Mouse (Mus musculus): ENCODE measurements around the gene Lrrc23. TPM values are rescaled to one million over a fixed set of nuclear protein-coding genes. Genes with fewer than 3 reads are reported as not detected.
A peak's percentile ranks its signal among the peaks of the same experiment; 100 is the strongest.

Gene Lrrc23
- total RNA-seq, 4 experiments from 2014 or later: 0.52 to 3.6 (median 1.0) TPM

DNA sequence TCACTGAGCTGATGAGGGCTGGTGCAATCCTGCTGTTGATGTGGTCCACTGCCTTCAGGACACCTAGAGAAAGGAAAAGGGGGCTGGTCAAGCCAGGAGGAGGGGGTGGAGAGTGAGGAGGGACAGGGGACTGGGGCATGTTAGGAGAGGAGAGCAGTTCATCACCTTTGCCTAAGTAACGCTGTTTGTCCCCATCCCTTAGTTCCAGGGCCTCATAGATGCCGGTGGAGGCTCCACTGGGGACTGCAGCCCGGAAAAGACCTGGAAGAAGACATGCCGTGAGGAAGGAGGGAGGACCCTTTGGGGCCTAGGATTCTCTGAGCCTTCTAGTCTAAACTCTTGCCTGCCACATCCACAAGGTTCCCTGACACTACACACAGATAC is 12.0 kb downstream of the Lrrc23 start:
- DNase-seq: no peak

DNA sequence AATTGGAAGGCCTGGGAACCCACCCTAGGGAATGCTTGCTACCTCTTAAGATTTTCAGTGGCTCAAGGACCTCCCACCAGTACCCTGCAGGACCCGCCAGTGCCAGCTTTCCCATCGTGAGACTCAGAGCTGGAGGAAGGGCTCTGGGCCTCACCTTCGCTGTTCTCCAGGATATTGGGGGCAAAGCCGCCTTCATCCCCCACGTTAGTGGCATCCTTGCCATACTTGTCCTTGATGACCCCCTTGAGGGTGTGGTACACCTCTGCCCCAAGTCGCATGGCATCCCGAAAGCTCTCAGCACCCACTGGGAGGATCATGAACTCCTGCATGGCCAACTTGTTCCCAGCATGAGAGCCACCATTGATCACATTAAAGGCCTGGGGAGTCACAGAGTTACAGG is 13.6 kb downstream of the Lrrc23 start:
- no peak for DNase-seq

DNA sequence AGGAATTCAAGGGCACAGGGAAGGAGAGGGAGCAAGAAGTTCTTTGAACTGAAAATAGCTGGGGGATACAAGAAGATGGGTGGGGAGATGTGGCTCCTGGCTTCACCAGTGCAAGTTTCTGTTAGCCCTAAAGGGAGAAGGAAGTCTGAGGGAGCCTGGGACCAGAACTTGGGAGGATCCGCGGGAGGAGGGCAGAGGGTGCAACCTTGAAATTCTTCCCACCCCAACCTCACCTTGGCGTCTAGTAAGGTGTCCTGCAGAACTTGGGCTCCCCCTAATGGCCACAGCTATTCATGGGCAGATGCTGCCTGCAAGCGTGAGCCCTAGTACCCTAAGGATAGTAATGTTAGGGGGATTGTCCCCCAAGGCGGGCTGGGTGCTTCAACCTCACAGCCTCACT is 20.3 kb downstream of the Lrrc23 start:
- DNase-seq: peak; percentile 76

DNA sequence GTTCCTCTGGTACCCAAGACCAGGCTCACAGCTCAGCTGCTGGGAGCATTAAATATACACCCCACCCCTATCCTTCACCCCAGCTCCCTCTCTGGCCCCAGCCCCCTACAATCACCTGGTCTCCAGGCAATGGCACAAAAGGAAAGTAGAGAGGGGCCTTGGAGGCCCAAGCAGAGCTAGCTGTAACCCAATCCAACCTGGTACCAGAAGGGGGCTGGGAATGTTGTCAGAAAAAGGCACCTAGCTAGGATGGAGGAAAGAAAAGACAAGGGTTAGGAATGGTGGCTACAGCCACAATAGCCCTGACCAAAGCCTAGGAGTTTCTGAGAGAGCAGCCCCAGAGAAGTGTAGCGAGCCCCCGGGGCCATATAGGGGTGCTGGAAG is 20.7 kb downstream of the Lrrc23 start:
- no peak for DNase-seq

DNA sequence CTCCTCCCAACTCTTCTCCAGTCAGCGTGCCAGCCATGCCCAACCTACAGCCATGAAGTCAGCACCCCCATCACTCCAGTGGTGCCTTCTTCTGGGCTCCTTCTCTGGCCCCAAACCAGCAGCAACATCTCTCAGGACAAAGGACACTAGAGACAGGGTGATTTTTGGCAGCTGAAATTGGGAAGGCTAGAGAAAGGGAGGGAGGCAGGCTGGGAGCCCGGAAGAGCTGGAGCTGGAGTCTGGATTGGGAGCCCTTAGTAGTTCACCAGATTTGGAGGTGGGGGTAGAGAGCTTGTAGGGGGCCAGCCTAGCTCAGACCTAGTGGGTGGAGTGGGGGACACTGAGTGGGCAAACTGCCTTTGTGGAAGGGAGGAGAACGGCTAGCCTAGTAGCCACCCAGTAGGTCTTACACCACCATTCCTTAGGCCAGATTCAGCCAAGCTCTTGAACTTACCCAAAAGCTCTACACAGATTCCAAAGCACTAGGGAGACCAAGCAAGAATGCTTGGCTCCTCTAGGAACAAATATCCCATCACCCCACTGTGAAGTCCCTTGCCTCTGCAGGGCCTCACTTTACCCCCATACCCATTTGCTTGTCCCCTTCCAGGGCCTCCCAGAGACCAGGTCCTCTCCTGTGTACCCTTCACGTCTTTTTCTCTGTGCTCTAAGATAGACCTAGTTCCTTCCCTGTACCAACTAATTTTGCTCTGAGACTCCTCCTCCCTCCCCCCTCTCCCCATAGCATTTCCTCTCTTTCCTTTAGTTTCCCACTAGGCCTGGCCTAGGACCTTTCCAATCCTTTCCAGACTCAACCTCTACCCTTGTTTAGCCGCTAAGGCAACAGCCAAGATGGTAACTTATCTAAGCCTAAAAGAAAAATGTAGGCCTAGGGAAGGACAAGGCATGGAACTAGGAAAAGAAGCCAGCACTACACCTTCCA is 21.3 kb downstream of the Lrrc23 start:
- DNase-seq: peak; percentile 52

DNA sequence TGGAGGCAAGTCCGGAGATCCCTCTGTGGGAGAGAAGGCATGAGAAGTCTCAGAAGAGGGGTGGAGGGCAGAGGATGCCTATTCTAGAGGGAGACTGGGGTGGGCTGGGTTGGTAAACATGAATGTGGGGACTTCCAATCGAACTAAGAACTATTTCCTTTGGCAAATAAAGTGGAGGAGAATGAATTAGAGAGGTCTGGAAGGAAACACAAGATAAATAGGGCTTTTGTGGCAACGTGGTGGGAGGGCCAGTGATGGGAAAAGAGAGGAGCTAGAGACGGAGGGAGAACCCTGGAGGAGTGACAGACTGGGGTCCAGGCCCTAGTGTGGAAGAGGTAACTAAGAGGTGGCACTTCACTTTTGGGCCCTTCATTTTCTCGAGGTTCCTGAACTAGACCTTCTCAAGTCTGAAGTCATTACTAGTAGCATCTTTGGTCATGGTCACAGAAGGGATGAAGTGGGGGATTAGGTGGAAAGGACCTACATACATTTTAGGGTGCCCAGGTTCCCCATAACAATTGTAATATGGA is 22.1 kb downstream of the Lrrc23 start:
- no peak for DNase-seq

DNA sequence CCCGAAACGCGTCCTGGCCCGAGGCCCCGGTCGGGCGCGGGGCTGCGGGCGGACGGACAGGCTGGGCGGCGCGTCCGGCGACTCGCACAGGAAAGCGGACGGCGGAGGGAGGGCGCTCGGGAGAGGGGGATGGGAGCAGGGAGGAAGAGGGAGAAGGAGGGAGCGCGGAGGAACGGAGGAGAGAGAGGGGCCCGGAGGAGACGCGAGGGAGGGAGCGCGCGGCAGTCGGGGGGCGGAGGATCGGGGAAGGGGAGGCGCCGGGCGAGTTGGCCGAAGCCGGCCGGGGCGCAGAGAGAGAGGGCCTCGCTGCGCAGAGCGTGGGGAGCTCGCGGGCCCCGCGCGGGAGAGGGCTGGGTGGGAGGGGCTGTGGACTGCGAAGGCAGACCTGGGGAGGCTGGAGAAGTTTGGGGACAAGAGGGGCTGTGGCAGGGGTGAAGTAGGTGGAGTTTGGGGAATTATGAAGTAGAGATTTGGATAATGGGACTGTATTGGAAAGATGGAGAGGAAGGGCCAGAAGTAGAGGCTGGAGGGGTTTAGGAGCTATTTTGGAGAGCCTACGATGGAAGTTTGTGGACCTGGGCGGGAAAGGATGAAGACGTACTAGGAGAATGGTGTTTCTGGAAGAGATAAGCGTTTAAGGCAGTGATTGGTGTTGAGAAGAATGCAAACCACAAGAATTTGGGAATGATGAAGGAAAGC is 22.7 kb downstream of the Lrrc23 start:
- peak; percentile 81 for DNase-seq

DNA sequence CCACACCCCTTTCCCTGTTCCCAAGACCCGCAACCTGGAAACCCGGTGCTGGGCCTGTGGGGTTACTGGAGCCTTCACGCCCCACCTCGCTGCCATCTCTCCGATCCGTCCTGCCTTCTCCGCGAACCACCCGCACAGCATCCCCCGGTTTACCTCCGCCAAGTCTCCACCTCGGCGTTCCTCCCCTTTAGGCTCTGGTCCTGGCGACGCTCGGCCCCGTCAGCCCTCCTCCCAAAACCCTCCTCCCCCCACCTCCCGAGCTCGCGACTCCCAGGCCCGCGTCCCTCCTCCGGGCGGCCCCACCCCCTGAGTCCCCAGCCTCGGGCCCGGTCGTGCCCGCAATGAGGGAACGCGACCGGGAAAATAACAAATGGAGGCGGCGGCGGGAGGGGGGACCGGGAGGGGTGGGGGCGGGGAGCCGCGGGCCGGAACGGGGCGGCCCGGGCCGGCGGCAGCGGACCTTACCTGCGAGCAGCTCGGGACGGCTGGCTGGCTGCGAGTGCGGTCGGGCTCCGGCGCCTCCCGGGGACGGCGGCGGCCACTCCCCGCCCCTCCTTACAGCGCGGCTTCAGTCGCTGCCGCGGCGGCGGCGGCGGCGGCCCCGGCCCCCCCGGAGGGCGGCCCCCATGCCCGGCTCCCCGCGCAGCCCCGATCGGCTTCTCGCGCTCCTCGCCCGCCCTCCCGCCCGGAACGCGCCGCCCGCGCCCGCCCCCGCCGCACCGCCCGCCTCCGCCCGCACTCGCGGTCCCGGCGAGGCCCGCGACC is 23.5 kb downstream of the Lrrc23 start, which contains the start of the genes Gm45234 and Atn1:
Gene Gm45234 (minus strand): TSS at position 191 of the 765 bp plus-strand sequence.
Gene Atn1 (minus strand): TSS at position 694 of the 765 bp plus-strand sequence.
- DNase-seq: peak; percentile 59

DNA sequence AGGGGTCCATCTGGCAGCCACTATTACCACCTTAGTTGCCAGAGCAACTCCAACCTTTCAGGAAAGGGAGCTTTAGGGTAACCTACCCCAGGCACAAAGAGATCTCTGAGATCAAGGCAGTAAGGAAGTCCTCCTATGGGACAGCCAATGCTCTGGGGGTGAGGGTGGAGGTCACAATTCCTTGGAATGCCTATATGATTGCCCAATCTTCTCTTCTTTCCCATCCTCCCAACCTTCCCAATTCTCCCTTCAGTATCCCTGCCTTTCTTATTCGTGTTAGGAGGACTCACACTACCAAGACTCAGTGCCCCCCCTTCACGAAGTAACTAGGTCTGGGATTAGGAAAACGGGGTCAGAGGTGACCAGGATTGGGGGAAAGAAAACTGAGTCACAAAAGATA is 24.2 kb downstream of the Lrrc23 start:
- no peak for DNase-seq

DNA sequence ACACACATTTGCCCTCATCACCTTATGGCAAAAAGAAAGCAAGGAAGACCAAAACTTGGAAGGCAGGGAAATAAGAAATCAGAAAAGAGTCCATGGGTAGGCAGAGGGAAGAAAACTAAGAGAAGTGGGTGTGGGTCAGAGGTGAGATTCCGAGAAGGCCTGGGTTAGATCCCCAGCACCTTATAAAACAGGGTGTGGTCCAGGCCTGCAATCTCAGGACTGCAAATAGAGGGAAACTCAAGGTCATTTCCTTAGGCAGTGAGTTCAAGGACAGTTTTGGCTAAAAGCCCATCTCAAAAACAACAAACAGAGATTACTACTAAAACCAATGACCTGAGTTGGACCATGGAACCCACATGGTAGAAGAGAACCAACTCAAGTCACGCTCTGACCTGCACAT is 25.7 kb downstream of the Lrrc23 start:
- DNase-seq: no peak

DNA sequence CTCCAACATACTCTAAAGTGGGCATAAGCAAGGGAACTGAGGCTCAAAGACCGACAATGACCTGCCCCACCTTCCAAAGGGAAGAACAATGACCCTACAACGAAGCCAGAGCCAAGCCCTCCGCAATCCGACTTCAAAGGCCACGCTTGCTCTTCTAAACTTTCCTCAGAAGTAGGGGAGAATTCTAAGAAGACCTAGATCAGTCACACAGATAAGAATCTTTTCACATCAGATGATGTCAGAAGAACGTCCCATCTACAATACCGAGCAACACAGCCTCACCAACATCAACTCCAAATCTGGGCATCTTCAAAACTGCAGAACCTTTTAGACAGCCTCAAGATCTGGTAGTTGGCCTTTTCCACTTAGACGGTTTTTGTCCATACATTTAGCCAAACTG is 29.1 kb downstream of the Lrrc23 start:
- no peak for DNase-seq

DNA sequence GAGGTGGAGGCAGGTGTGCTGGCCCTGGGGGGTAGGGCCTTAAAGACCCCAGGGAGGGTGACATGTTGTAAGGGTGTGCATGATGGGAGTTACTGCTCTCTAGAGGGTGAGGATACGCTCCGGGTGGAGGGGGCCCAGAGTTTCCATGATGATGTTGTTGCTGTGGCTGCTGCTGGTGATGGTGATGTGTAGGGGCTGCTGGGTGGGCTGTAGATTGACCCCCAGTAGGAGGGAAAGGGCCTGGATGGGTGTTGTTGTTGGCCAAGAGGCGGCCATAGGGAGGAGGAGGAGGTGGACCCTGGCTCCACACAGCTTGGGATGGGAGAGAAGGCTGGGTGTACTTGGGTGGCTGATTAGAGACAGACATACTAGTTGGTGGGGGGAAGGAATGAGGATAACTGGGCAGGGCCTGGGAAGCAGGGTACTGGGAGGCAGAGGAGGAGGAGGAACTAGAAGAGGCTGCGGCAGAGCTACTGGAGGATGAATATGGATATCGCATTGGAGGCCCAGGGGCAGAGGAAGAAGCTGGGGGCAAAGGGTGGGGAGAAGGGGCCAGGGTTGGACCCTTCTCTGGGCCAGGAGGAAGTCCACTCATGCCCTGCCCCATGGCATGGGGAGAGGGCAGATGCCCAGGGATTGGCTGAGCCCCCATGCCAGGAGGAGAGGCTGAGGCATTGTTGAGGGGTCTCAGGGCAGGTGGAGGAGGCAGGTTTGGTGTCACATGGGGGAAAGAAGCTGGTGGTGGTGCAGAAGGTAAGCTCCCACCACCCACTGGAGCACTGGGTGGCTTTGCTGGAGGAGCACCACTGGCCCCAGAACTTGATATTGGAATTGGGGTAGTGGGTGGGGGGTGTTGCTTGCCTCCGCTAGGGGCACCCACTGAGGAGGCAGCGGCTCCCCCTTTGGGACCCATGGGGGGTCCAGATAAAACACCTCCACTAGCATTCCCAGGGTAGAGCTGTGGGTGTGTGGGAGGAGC is 32.6 kb downstream of the Lrrc23 start:
- DNase-seq: no peak

DNA sequence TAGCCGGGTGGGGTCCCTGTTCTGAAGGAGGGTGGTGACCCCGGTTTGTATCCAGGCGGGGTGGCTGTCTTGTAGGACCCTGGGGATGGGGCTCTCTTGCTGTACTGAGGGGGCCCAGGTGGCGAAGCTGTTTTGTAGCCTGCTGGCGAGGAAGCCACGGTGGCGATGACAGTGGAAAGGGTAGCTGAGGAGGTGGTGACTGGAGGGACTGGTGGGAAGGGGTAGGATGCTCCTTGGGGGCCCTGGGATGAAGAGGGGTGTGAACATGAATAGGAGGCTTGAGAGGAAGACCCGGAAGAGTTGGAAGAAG is 33.3 kb downstream of the Lrrc23 start:
- DNase-seq: no peak

DNA sequence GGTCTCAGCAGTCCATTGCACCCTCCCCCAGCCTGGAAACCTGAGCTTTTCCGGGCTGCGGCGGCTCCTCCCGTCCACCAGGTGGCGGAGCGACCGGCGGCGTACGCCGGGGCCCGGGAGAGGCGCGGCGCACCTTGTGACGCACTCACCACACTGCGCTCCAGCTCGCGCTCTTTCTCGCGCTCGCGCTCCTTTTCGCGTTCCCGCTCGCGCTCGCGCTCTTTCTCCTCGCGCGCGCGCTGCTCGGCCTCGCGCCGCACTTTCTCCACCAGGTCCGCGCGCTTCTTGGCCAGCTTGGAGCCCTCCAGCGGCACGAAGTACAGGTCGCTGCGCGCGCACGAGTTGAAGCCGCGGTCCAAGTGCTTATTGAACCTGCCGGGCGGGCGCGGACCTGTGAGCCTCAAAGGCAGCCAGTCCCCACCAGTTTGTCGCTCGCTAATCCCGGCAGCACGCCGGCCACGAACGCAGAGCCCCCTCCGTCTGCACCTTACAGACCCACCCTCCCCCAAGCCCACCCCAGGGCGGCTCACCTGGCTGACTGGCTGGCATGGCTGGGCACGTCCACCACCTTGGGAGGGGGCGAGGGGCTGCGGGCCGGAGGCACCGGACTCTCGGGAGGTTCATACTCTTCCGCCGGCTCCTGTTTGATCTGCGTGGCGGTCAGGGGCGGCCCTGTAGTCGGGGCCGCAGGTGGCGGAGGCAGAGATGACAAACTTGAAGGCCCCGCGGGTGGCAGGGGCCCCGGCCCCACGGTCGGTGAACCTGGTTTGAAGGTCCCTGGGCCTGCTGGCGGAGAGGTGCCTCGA is 33.8 kb downstream of the Lrrc23 start:
- peak; percentile 91 for DNase-seq

DNA sequence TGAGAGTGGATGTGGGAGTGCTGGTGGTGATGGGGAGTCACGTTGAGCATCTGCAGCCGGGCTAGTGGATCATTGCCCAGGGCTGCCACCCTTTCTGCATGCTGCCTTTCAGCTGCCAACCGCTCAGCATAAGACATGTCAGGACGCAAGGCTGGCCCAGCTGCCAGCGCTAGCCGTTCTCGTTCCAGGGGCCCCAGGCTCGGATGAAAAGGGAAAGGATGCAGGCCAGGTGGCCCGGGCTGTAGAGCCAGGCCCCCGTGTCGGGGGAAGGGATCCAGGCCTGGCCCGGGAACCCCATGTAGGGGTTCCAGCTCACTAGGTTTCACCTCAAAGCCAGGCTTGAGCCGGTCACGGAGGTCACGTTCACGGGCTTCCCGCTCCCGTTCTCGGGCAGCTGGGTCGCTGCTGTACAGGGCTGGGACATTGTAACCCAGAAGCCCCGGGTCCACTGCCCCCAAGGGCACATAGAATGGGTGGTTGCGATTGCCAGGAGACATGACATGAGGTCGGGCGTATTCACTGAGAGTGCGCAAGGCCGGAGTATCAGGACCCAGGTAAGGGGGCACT is 34.7 kb downstream of the Lrrc23 start:
- no peak for DNase-seq

DNA sequence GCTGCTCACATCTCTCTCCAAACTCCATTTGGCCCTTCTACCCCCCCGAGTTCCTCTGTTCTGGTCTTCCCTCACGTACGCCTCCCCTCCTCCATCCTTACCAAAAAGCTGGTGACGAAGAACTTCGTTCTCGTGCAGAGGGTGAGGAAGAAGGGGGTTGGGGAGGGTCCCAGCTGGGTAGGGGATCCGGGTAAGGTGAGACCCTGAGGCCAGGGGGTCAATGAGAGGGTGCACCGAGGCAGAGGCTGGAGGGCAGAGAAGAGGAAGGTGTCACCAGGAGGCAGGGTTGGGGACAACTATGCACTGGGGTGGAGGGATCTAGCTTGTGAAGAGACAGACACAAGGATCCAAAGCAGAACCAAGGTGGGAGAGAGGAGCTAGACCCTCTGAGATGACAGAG is 35.9 kb downstream of the Lrrc23 start:
- DNase-seq: no peak

DNA sequence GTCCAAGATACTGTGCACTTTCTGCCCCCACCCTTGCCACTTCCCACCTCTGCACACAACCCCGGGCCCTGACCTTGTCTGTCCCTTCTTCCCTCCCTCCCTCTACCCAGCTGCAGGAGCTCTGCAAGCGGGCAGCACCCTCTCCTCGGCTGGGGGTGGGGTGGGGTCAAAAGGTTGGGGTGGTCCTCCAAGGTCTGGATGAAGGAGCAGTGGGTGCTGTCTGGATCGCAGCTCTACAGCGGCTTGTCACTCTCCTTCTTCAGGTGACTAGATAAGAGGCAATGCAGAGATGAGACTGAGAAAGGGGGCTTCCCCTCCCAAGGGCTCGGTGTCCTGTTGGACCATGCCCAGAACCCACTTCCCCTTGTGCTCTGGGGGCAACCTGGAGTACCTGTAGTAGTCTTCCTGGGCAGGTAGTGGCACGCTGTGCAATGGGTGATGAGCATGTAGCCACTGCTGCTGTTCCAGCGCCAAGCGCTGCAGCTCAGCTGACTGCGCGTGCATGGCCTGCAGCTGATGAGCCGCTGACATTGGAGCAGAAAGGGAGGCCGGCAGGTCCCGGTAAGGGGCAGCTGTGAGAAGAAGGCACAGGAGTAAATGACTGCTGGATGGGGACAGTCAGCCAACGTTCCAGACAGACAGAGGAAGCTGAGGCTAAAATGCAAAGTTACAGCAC is 36.5 kb downstream of the Lrrc23 start:
- DNase-seq: no peak

DNA sequence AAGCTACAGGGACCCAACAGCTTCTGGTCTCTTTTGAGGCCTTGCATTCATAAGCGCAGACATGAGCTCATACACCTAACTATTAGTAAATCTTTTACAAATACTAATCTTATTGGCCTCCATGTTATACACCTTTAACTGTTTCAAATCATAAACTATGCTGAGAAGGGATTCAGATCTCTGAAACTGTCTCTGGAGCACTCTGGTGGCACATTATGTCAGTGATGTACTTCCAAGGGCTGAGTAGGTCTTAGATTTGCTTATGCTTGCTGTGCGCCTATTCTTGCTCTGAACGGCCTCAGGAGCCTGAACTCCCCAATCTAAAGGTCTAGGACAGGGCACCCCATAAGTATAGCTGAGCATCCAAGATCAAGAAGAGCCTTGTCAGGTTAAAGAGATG is 37.7 kb downstream of the Lrrc23 start:
- DNase-seq: no peak

DNA sequence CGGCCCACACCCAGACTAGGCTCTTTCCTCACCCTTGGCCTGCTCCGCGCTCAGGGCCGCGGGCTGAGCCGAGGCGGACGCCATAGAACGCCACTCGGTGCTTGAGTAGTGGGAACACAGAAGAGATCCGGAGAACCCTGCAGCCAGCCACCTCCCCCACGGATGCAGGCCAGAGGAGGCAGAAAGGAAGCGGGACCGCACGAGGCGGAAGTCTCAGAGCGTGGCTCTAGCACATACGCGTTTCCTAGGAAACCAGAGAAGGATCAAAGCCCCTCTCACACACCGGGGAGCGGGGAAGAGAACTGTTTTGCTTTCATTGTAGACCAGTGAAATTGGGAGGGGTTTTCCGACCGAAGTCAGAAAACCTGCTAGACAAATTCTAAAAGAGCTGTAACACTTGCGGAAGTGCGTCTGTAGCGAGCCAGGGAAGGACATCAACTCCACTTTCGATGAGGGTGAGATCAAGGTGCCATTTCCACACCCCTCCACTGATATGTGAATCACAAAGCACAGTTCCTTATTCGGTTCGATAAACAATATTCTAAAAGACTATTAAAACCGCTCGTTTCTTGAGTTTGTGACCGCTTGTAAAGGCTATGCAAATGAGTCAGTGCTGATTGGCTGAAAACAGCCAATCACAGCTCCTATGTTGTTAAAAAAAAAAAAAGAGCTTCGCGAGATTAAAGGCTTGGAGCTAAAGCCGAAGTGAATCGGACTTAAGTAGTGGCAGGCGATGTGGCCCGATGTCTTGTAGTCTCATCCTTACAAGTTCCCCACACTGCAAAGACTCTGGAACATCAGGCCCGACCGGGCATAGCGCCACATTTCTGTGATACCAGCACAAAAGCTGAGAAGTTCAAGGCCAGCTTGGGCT is 38.4 kb downstream of the Lrrc23 start, which contains the start of gene Grcc10:
Gene Grcc10 (minus strand): TSS at position 487 of the 874 bp plus-strand sequence.
- peak; percentile 87 for DNase-seq
